Mouse (Mus musculus) heart, embryonic 14.5 days (tissue): ENCODE measurements at regions not wholly inside any gene's neighbourhood (a gene's known extent, or its start where the extent isn't known, plus 50 kb on each side); places are given as distances from the start of the nearest gene placed in this dataset.

Experiments used
- ATAC-seq: fragments of 200-750 bp; cut with Nextera tagmentation; 2 replicates; pipeline ENCODE4 v1.8.0; 2017; ENCODE audit warnings: low read depth, moderate TSS enrichment; ENCODE audit not compliant: insufficient number of reproducible peaks, insufficient read depth, low FRiP score
- H3K27ac ChIP-seq, 2 experiments: fragments of 200-500 bp in 1 of 2; fragments of 300-500 bp in 1 of 2; sonication (generic) in 1 of 2; replicated peaks in 1 of 2; 2 replicates each; pipeline ENCODE4 v1.5.1; 2012 to 2014; ENCODE audit warnings: low read depth in 2 of 2, low read length in 2 of 2, control low read depth in 1 of 2, mild to moderate bottlenecking in 1 of 2, mixed read lengths in 1 of 2; ENCODE audit not compliant: control insufficient read depth in 1 of 2, insufficient read depth in 1 of 2
- H3K27me3 ChIP-seq: fragments of 300-500 bp; sonication (generic); 2 replicates; pipeline ENCODE4 v1.6.1; 2014; ENCODE audit warnings: mild to moderate bottlenecking, low read length, control low read depth; ENCODE audit not compliant: control insufficient read depth, insufficient read depth
- H3K36me3 ChIP-seq: fragments of 300-500 bp; sonication (generic); 2 replicates; pipeline ENCODE4 v1.6.1; 2014; ENCODE audit warnings: mild to moderate bottlenecking, control low read depth, low read length, mixed read lengths; ENCODE audit not compliant: control insufficient read depth, insufficient read depth
- H3K4me1 ChIP-seq, 2 experiments: fragments of 200-500 bp in 1 of 2; fragments of 300-500 bp in 1 of 2; sonication (generic) in 1 of 2; 2 replicates each; pipeline ENCODE4 v1.6.1; 2012 to 2014; ENCODE audit warnings: low read length in 2 of 2, control low read depth in 1 of 2, mixed read lengths in 1 of 2; ENCODE audit not compliant: control insufficient read depth in 2 of 2, insufficient read depth in 2 of 2
- H3K4me2 ChIP-seq: fragments of 300-500 bp; sonication (generic); 2 replicates; pipeline ENCODE4 v1.6.1; 2014; ENCODE audit warnings: mild to moderate bottlenecking, low read length
- H3K4me3 ChIP-seq, 2 experiments: fragments of 200-500 bp in 1 of 2; fragments of 300-500 bp in 1 of 2; sonication (generic) in 1 of 2; 2 replicates each; pipeline ENCODE4 v1.5.1; 2012 to 2014; ENCODE audit warnings: low read length in 2 of 2, mild to moderate bottlenecking in 2 of 2, control low read depth in 1 of 2, low read depth in 1 of 2, moderate library complexity in 1 of 2; ENCODE audit not compliant: control insufficient read depth in 1 of 2, insufficient read depth in 1 of 2
- H3K9ac ChIP-seq: fragments of 300-500 bp; sonication (generic); 2 replicates; pipeline ENCODE4 v1.6.1; 2014; ENCODE audit warnings: mild to moderate bottlenecking, low read length
- H3K9me3 ChIP-seq: fragments of 300-500 bp; sonication (generic); 2 replicates; pipeline ENCODE4 v1.6.1; 2016; ENCODE audit warnings: low read length, control low read depth; ENCODE audit not compliant: control insufficient read depth
- WGBS: fragments of 180-500 bp; shearing (Covaris S2); extraction: QIAGEN DNeasy Blood & Tissue Kit; methylation state at CpG from one replicate; pipeline ENCODE4 v1.1.7; 2014; 5-methylcytosine and 5-hydroxymethylcytosine counted together

- H3K4me2 ChIP-seq: no peak overlapping the region
- peaks cover 2 to 5% of the 10 kb centered on the region in 2 experiments; a peak in 2 of 4 replicates for H3K4me1 ChIP-seq
- no peak overlapping the region for H3K4me3 ChIP-seq
- H3K9ac ChIP-seq: no peak overlapping the region
- H3K27me3 ChIP-seq: peaks cover 64% of the 10 kb centered on the region
- H3K36me3 ChIP-seq: no peaks in the 10 kb centered on the region
- 47% methylated on average over 4 of the region's 4 CpGs for WGBS
- ATAC-seq: no peak
- H3K27ac ChIP-seq: no peak overlapping the region
- no peaks in the 10 kb centered on the region for H3K9me3 ChIP-seq
Measured at GRCm38 (mm10) chr13:83740771-83741170, 236.9 kb downstream of the Mef2c start.

- no peak overlapping the region for H3K27ac ChIP-seq
- H3K36me3 ChIP-seq: no peaks in the 10 kb centered on the region
- peaks cover 61% of the 10 kb centered on the region for H3K27me3 ChIP-seq
- no peak overlapping the region for H3K4me2 ChIP-seq
- ATAC-seq: no peak
- H3K4me3 ChIP-seq: no peak overlapping the region
- no peaks in the 10 kb centered on the region for H3K9me3 ChIP-seq
- peaks cover 2 to 5% of the 10 kb centered on the region in 2 experiments; a peak in 2 of 4 replicates for H3K4me1 ChIP-seq
- 57% methylated on average over 7 of the region's 7 CpGs for WGBS
- no peak overlapping the region for H3K9ac ChIP-seq
Measured at GRCm38 (mm10) chr13:83741591-83742021, 237.8 kb downstream of the Mef2c start.

- Histone ChIP-seq H3K9me3 (no peaks in the 10 kb centered on the region), H3K27me3 (peaks cover 58% of the 10 kb centered on the region), H3K36me3 (no peaks in the 10 kb centered on the region), H3K4me3 (no peak overlapping the region), H3K4me1 (peaks cover 2 to 5% of the 10 kb centered on the region in 2 experiments; a peak in 2 of 4 replicates), H3K9ac (no peak overlapping the region), H3K27ac (no peak overlapping the region), H3K4me2 (no peak overlapping the region)
- 72% methylated on average over 2 of the region's 2 CpGs for WGBS
- no peak for ATAC-seq
Measured at GRCm38 (mm10) chr13:83742102-83742501, 238.3 kb downstream of the Mef2c start.

- WGBS: 72% methylated on average over 3 of the region's 3 CpGs
- Histone ChIP-seq H3K9ac (no peak overlapping the region), H3K36me3 (no peaks in the 10 kb centered on the region), H3K4me3 (no peak overlapping the region), H3K27me3 (peaks cover 54% of the 10 kb centered on the region), H3K27ac (no peak overlapping the region), H3K4me1 (peaks cover 2 to 5% of the 10 kb centered on the region in 2 experiments; a peak in 2 of 4 replicates), H3K4me2 (no peak overlapping the region), H3K9me3 (no peaks in the 10 kb centered on the region)
- no peak for ATAC-seq
Measured at GRCm38 (mm10) chr13:83742546-83742945, 238.7 kb downstream of the Mef2c start.

GRCm38 (mm10) chr13:83743381-83743780, 239.5 kb downstream of the Mef2c start:
- H3K9me3 ChIP-seq: no peaks in the 10 kb centered on the region
- no peaks in the 10 kb centered on the region for H3K36me3 ChIP-seq
- 76% methylated on average over 2 of the region's 2 CpGs for WGBS
- ATAC-seq: no peak
- no peak overlapping the region for H3K9ac ChIP-seq
- H3K27ac ChIP-seq: no peak overlapping the region
- H3K4me1 ChIP-seq: peaks cover 2 to 5% of the 10 kb centered on the region in 2 experiments; a peak in 2 of 4 replicates
- H3K4me2 ChIP-seq: no peak overlapping the region
- H3K4me3 ChIP-seq: no peak overlapping the region
- peaks cover 45% of the 10 kb centered on the region for H3K27me3 ChIP-seq

- WGBS: 67% methylated on average over 8 of the region's 8 CpGs
- H3K9ac ChIP-seq: no peak overlapping the region; the same call in 1 of the 2 replicates
- peak overlapping the region in 1 of 2 experiments; percentile 51; a peak in 2 of 4 replicates for H3K4me3 ChIP-seq
- H3K27me3 ChIP-seq: peaks cover 37% of the 10 kb centered on the region
- no peaks in the 10 kb centered on the region for H3K9me3 ChIP-seq
- H3K4me1 ChIP-seq: peaks cover 2 to 5% of the 10 kb centered on the region in 2 experiments; a peak in 2 of 4 replicates
- ATAC-seq: no peak
- peak overlapping the region; percentile 89 for H3K4me2 ChIP-seq
- H3K27ac ChIP-seq: no peak overlapping the region
- no peaks in the 10 kb centered on the region for H3K36me3 ChIP-seq
Measured at GRCm38 (mm10) chr13:83744110-83744752, 240.4 kb downstream of the Mef2c start.

- no peaks in the 10 kb centered on the region for H3K9me3 ChIP-seq
- H3K4me3 ChIP-seq: peak overlapping the region; percentile 51 to 57
- peak; percentile 75 for ATAC-seq
- H3K4me2 ChIP-seq: peak overlapping the region; percentile 89
- H3K27ac ChIP-seq: no peak overlapping the region
- peaks cover 2 to 5% of the 10 kb centered on the region in 2 experiments; a peak in 2 of 4 replicates for H3K4me1 ChIP-seq
- H3K36me3 ChIP-seq: no peaks in the 10 kb centered on the region
- H3K27me3 ChIP-seq: peaks cover 28% of the 10 kb centered on the region
- 1% methylated on average over 37 of the region's 38 CpGs for WGBS
- H3K9ac ChIP-seq: peak overlapping the region; percentile 59
Measured at GRCm38 (mm10) chr13:83744981-83745555, 241.2 kb downstream of the Mef2c start.
